Mouse (Mus musculus) lung, embryonic 14.5 days (tissue): ENCODE measurements around the gene Alyref. TPM values are rescaled to one million over a fixed set of nuclear protein-coding genes. Genes with fewer than 3 reads are reported as not detected.

Experiments used
- ATAC-seq: fragments of 200-750 bp; cut with Nextera tagmentation; 2 replicates; pipeline ENCODE4 v1.8.0; 2017; ENCODE audit warnings: mild to moderate bottlenecking, moderate TSS enrichment, moderate library complexity; ENCODE audit not compliant: insufficient read depth
- DNase-seq: peaks from one replicate; pipeline ENCODE4 v3.0.0-alpha.2; 2015
- H3K27ac ChIP-seq: fragments of 300-500 bp; sonication (generic); 2 replicates; pipeline ENCODE4 v1.5.1; 2014; ENCODE audit warnings: low read depth, mild to moderate bottlenecking, moderate library complexity
- H3K27me3 ChIP-seq: fragments of 300-500 bp; sonication (generic); 2 replicates; pipeline ENCODE4 v1.6.1; 2014; ENCODE audit warnings: low read length, control low read depth; ENCODE audit not compliant: insufficient read depth
- H3K36me3 ChIP-seq: fragments of 300-500 bp; sonication (generic); 2 replicates; pipeline ENCODE4 v1.6.1; 2014; ENCODE audit warnings: control low read depth; ENCODE audit not compliant: insufficient read depth
- H3K4me1 ChIP-seq: fragments of 300-500 bp; sonication (generic); 2 replicates; pipeline ENCODE4 v1.6.1; 2014; ENCODE audit warnings: antibody characterized with exemption, control low read depth; ENCODE audit not compliant: insufficient read depth
- H3K4me2 ChIP-seq: fragments of 300-500 bp; sonication (generic); 2 replicates; pipeline ENCODE4 v1.6.1; 2014; ENCODE audit warnings: mild to moderate bottlenecking
- H3K4me3 ChIP-seq: fragments of 300-500 bp; sonication (generic); 2 replicates; pipeline ENCODE4 v1.5.1; 2014; ENCODE audit warnings: low read depth, low read length
- H3K9ac ChIP-seq: fragments of 300-500 bp; sonication (generic); 2 replicates; pipeline ENCODE4 v1.6.1; 2014
- H3K9me3 ChIP-seq: fragments of 300-500 bp; sonication (generic); 2 replicates; pipeline ENCODE4 v1.6.1; 2016; ENCODE audit warnings: low read depth, low read length, control low read depth
- CTCF ChIP-seq: IDR thresholded peaks from 2 replicates; pipeline ENCODE4 v1.5.1; 2016; ENCODE audit warnings: antibody characterized with exemption, low read depth
- WGBS: fragments of 180-500 bp; shearing (Covaris S2); extraction: QIAGEN DNeasy Blood & Tissue Kit; methylation state at CpG from one replicate; pipeline ENCODE4 v1.1.7; 2014; 5-methylcytosine and 5-hydroxymethylcytosine counted together
- polyA plus RNA-seq: library from polyadenylated mRNA; unstranded; fragments of >200 nt; fragmentation: Nextera tagmentation; extraction: Ambion mirVana; gene quantifications from 2 replicates; pipeline ENCODE4 v1.2.1, GENCODE M21; 2014

Alyref gene
- polyA plus RNA-seq, 1 experiment from 2014 or later, result 617 TPM

DNA sequence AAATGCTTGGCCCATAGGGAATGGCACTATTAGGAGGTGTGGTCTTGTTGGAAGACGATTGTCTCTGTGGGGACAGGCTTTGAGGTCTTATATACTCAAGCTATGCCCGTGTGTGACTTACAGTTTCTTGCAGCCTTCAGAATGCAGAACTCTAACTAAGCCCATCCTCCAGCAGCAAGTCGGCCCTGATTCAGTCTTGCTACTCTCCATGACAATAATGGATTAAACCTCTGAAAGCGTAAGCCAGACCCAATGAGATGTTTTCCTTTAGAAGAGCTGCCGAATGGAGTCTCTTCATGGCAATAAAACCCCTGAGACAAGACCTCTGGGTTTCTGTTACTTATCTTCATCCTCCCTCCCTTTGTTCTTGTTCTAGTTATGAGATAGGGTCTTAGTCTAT, 36.6 kb upstream of the Alyref start:
- Histone ChIP-seq H3K27me3 (no peaks in the 10 kb centered on the region), H3K4me2 (no peak overlapping the region), H3K4me1 (peaks cover 18% of the 10 kb centered on the region), H3K4me3 (no peak overlapping the region), H3K9me3 (no peaks in the 10 kb centered on the region), H3K9ac (no peak overlapping the region), H3K27ac (no peak overlapping the region), H3K36me3 (no peaks in the 10 kb centered on the region)
- DNase-seq (no peak), ATAC-seq (no peak)
- no peak for TF ChIP-seq CTCF
- 86% methylated on average over 5 of the region's 5 CpGs for WGBS

- peak within 1 kb of the TSS; percentile 95 for H3K4me3 ChIP-seq
- TF ChIP-seq CTCF, result no peak
- ATAC-seq, result peak; percentile 89
- H3K4me2 ChIP-seq, result peak within 1 kb of the TSS; percentile 86
- H3K27ac ChIP-seq, result peak within 1 kb of the TSS; percentile 93
- H3K4me1 ChIP-seq, result peaks cover 19% of the 10 kb centered on the region
- peak; percentile 99 for DNase-seq
- 10% methylated on average over 56 of the region's 58 CpGs for WGBS
- H3K27me3 ChIP-seq, result no peaks in the 10 kb centered on the region
- H3K9ac ChIP-seq, result peak within 1 kb of the TSS; percentile 91
- H3K36me3 ChIP-seq, result peaks cover 10% of the 10 kb centered on the region
- no peaks in the 10 kb centered on the region for H3K9me3 ChIP-seq
Observed at GRCm38 (mm10) chr11:120633520-120634343, 35.6 kb upstream of the Alyref start, which contains the start of gene Mafg. Gene Mafg (minus strand): TSS chr11:120633600.

GRCm38 (mm10) chr11:120632559-120633519, 34.7 kb upstream of the Alyref start:
- H3K4me1 ChIP-seq, result peaks cover 19% of the 10 kb centered on the region
- H3K36me3 ChIP-seq, result peaks cover 16% of the 10 kb centered on the region
- H3K9me3 ChIP-seq, result no peaks in the 10 kb centered on the region
- H3K9ac ChIP-seq, result peak overlapping the region; percentile 91
- H3K27me3 ChIP-seq, result no peaks in the 10 kb centered on the region
- H3K4me2 ChIP-seq, result peak overlapping the region; percentile 86
- peak overlapping the region; percentile 95 for H3K4me3 ChIP-seq
- WGBS, result under 1% methylated on average over 107 of the region's 116 CpGs
- peak; percentile 77 for ATAC-seq
- TF ChIP-seq CTCF, result no peak
- peak; percentile 79 for DNase-seq
- peak overlapping the region; percentile 93 for H3K27ac ChIP-seq

- H3K27me3 ChIP-seq, result no peaks in the 10 kb centered on the region
- H3K4me3 ChIP-seq, result peak overlapping the region; percentile 95
- DNase-seq (no peak), ATAC-seq (no peak)
- peaks cover 26% of the 10 kb centered on the region for H3K36me3 ChIP-seq
- no peaks in the 10 kb centered on the region for H3K9me3 ChIP-seq
- H3K9ac ChIP-seq, result peak overlapping the region; percentile 91
- H3K4me1 ChIP-seq, result peaks cover 19% of the 10 kb centered on the region
- 43% methylated on average over 4 of the region's 4 CpGs for WGBS
- H3K27ac ChIP-seq, result peak overlapping the region; percentile 93
- no peak for TF ChIP-seq CTCF
- H3K4me2 ChIP-seq, result peak overlapping the region; percentile 86
Observed at GRCm38 (mm10) chr11:120631726-120632448, 33.7 kb upstream of the Alyref start.

DNA sequence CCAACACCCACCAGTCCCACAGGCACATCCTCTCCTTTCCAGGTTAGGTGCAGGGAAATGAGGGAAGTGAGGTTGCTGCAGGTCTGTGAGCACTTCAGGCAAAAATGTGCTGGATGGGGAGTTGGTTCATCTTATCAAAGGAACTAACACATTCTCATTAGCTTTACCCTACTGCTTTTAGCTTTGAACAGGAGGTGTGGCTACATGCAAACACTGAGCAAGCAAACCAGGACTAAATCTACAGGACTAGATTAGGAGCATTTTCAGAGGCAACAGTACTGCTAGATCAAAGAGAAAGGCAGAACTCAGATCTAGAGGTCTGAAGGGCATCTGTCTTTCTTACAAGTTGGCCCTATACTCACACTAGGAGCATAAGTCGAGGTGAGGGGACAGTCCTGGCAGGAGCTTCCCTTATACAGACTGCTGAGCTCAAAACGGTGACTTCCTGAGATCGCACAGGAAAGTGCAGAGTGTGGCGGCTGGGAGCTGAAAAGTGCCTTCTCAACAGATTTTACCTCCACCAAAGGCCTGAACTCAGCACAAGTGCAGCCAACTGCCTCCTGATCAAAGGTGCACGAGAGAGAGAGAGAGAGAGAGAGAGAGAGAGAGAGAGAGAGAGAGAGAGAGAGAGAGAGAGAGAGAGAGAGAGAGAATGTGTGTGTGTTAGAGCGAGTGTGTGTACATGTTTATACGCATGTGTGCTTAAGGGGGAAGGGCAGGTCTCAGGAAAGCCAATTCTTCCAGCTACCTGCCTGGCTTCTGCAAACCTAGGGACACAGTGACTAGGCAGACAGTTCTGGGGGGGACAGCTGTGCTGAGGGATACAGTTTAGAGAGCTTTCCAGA, 32.9 kb upstream of the Alyref start:
- Histone ChIP-seq H3K36me3 (peaks cover 30% of the 10 kb centered on the region), H3K4me2 (peak overlapping the region; percentile 86), H3K9me3 (no peaks in the 10 kb centered on the region), H3K27ac (peak overlapping the region; percentile 70), H3K27me3 (no peaks in the 10 kb centered on the region), H3K4me1 (peaks cover 19% of the 10 kb centered on the region), H3K4me3 (peak overlapping the region; percentile 15), H3K9ac (peak overlapping the region; percentile 47)
- 26% methylated on average over 7 of the region's 7 CpGs for WGBS
- DNase-seq (no peak), ATAC-seq (no peak)
- TF ChIP-seq CTCF, result no peak

DNA sequence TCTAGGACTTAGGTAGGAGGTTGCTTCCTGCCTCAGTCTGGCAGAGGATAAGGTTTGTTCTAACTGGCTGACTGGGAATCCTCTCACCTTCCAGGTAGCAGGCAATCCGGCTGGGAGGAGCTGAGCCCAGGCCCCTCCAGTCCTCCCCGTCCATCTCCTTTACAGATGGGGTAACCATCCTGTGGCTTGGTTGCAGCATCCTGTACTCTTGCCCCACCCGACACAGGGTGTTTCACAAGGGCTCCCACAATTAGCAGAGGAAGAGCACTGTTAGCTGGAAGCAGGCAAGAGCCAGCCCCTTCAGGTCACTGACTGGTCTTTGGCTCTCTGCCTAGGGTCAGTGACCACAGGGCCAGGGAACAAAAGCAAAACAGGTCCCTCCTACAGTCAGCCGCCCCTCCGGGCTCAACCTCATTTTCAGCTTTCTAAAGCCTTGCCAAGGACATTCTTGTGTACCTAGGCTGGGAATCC, 32.3 kb upstream of the Alyref start:
- 56% methylated on average over 5 of the region's 5 CpGs for WGBS
- Histone ChIP-seq H3K9me3 (no peaks in the 10 kb centered on the region), H3K27ac (peak overlapping the region; percentile 70), H3K9ac (peak overlapping the region; percentile 47), H3K4me1 (peaks cover 19% of the 10 kb centered on the region), H3K27me3 (no peaks in the 10 kb centered on the region), H3K4me2 (peak overlapping the region; percentile 86), H3K36me3 (peaks cover 30% of the 10 kb centered on the region), H3K4me3 (peak overlapping the region; percentile 15)
- TF ChIP-seq CTCF, result no peak
- DNase-seq (no peak), ATAC-seq (no peak)
